Mouse (Mus musculus): Measurements from ENCODE around the gene Olfr221.

DNA sequence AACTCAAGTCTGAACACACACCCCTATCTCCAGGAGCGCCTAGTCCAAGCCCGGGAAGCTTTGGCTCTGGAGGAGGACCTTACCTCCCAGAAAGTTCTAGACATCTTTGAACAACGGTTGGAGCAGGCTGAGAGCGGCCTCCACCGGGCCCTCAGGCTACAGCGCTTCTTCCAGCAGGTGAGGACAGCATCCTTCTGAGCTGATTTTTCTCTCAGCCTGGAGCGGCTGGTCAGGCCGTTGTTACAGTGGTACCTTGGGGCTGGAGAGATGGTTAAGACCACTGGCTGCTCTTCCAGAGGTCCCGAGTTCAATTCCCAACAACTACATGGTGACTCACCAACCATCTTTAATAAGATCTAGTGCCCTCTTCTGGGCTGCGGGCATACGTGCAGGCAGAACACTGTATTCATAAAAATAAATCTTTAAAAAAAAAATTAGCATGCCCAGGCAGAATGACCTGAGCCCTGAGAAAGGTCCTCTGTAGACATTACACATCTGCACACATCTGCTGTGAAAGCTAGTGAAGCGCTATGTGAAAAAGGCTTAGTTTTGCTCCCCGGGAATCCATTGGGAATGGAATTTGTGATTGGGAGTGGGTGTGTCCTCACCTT is 45.9 kb downstream of the Olfr221 start:
- TF ChIP-seq FLI1 (IDR thresholded peaks at IDR 0.05; ENCODE audit: low read length) (no peak), GATA1 (IDR thresholded peaks at IDR 0.05; ENCODE audit: borderline replicate concordance, low read length) (no peak)

Data from megakaryocyte, embryonic 14.5 days (primary cell).